Mouse (Mus musculus) intestine, postnatal 0 days (tissue): ENCODE data around the gene Prr18. TPM values are rescaled to one million over a fixed set of nuclear protein-coding genes. Genes with fewer than 3 reads are reported as not detected.

Experiments used
- ATAC-seq: fragments of 200-750 bp; cut with Nextera tagmentation; 2 replicates; pipeline ENCODE4 v1.8.0; 2017; ENCODE audit warnings: mild to moderate bottlenecking, moderate TSS enrichment, moderate library complexity
- H3K27ac ChIP-seq: fragments of 300-500 bp; sonication (generic); 2 replicates; pipeline ENCODE4 v1.5.1; 2014; ENCODE audit warnings: mild to moderate bottlenecking, low read depth, low read length, moderate library complexity
- H3K27me3 ChIP-seq: fragments of 300-500 bp; sonication (generic); replicated peaks from 2 replicates; pipeline ENCODE4 v1.6.1; 2014; ENCODE audit warnings: low read length, mixed read lengths; ENCODE audit not compliant: control insufficient read depth, insufficient read depth
- H3K36me3 ChIP-seq: fragments of 300-500 bp; sonication (generic); 2 replicates; pipeline ENCODE4 v1.6.1; 2014; ENCODE audit warnings: mild to moderate bottlenecking, moderate library complexity; ENCODE audit not compliant: control insufficient read depth, insufficient read depth
- H3K4me1 ChIP-seq: fragments of 300-500 bp; sonication (generic); replicated peaks from 2 replicates; pipeline ENCODE4 v1.6.1; 2014; ENCODE audit warnings: antibody characterized with exemption, low read length, mixed read lengths; ENCODE audit not compliant: control insufficient read depth, insufficient read depth
- H3K4me2 ChIP-seq: fragments of 300-500 bp; sonication (generic); replicated peaks from 2 replicates; pipeline ENCODE4 v1.6.1; 2014; ENCODE audit warnings: low read depth, mild to moderate bottlenecking, moderate library complexity
- H3K4me3 ChIP-seq: fragments of 300-500 bp; sonication (generic); 2 replicates; pipeline ENCODE4 v1.5.1; 2014; ENCODE audit warnings: low read depth, low read length
- H3K9ac ChIP-seq: fragments of 300-500 bp; sonication (generic); 2 replicates; pipeline ENCODE4 v1.6.1; 2014; ENCODE audit warnings: mild to moderate bottlenecking, low read depth, low read length
- H3K9me3 ChIP-seq: fragments of 300-500 bp; sonication (generic); 2 replicates; pipeline ENCODE4 v1.6.1; 2016; ENCODE audit warnings: mixed run types; ENCODE audit not compliant: control insufficient read depth
- CTCF ChIP-seq: sonication (generic); IDR thresholded peaks from 2 replicates; pipeline ENCODE4 v1.5.1; 2016; ENCODE audit warnings: low read depth, mild to moderate bottlenecking, control low read depth, antibody characterized with exemption, moderate library complexity
- WGBS: fragments of 180-500 bp; shearing (Covaris S2); extraction: QIAGEN DNeasy Blood & Tissue Kit; methylation state at CpG from one replicate; pipeline ENCODE4 v1.1.7; 2014; 5-methylcytosine and 5-hydroxymethylcytosine counted together
- polyA plus RNA-seq: library from polyadenylated mRNA; unstranded; fragments of >200 nt; fragmentation: Nextera tagmentation; extraction: Ambion mirVana; gene quantifications from 2 replicates; pipeline ENCODE4 v1.2.1, GENCODE M21; 2015

Prr18 gene
- polyA plus RNA-seq, 1 experiment from 2014 or later = 0.35 TPM

DNA sequence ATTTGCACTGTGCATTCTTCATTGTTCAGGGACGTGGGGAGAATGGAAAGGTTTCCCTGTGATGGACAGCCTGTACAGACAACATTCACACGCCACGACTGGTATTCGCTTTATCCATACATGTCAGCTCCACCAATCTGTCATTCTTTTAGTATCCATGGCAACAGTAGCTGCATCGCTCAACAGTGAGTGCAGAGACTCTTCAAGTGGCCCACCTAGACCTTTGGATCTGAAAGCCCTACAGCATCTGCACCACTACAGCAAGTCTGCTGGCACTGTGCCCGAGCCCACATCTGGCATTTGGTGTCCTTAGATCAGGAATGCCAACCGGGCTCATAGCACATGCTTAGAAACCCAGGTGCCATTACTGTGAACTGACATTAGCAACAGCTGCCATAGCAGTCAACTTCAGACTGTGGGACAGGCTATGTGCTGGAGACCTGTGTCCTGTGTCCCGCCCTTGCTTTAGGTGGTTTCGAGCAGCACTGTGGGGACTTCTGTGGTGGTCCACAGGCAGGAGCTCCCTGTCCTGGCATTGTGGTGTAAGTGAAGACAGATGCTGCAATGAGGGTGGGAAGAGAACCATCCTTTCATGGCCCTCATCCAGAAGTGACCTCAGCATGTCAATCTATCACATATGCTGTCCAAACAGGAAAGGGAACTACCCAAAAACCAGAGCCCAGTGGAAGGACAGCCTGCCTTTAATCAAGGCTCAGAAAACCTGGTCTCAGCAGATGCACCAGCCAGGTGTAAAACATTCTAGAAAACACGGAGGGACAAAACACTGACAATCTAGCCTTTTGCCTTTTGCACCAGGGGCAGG is 24.2 kb downstream of the Prr18 start:
- no peak overlapping the region for H3K4me2 ChIP-seq
- no peak overlapping the region for H3K27ac ChIP-seq
- no peaks in the 10 kb centered on the region for H3K9me3 ChIP-seq
- H3K27me3 ChIP-seq = 0 out of 2 replicates have a peak, but pooled peaks cover 3% of the 10 kb centered on the region
- H3K9ac ChIP-seq = no peak overlapping the region
- H3K36me3 ChIP-seq = no peaks in the 10 kb centered on the region
- H3K4me1 ChIP-seq = peaks cover 8% of the 10 kb centered on the region
- TF ChIP-seq CTCF = no peak
- WGBS = 77% methylated on average over 10 of the region's 10 CpGs
- no peak overlapping the region for H3K4me3 ChIP-seq
- ATAC-seq = no peak

DNA sequence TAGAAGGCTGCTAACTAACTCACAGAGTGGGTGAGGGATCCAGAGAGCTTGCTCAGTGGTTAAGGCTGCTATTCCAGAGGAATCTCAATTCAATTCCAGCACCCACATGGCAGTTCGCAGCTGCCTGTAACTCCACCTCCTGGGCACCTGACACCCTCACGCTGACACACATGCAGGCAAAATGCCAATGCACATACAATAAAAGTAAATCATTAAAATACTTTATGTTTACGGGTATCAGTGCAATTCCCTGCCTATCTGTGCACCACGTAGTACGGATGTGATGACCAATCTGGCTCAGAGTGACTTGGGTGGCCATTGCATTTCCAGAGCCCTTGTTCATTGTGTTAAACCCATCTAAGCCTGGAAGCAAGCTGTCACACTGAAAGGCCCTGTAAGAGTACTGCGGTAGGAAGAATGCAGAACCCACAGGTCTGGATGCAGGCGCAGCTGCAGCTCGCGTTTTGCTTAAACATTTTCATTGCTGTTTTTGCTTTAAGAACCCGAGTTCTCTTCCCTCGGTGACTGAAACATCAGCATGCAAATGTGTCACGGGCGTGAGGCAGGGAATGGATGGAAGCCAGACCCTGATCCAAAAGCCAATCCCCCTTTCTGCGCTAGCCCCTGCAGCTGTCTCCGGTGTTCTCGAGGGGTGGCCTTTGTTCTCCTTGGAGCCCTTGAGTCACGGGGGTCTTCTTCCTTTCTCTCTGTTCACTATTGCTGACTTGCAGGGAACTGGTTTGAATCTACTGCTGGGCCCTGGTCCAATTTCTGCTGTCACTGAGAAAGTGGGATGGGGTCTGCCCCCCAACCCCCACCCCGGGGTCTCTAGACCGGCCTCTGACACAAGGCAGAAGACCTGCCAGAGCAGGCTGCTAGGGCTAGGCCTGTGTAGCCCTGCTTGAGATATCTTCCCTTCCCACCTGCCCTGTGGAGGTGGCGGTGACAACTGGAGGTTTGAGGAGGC is 30.5 kb downstream of the Prr18 start:
- no peak overlapping the region for H3K4me3 ChIP-seq
- no peaks in the 10 kb centered on the region for H3K9me3 ChIP-seq
- TF ChIP-seq CTCF = no peak
- H3K4me2 ChIP-seq = peak overlapping the region; percentile 46
- no peaks in the 10 kb centered on the region for H3K36me3 ChIP-seq
- 0 out of 2 replicates have a peak, but pooled peaks cover 3% of the 10 kb centered on the region for H3K27me3 ChIP-seq
- no peak overlapping the region for H3K9ac ChIP-seq
- peak; percentile 86 for ATAC-seq
- peak overlapping the region; percentile 50; the same call in 1 of the 2 replicates for H3K27ac ChIP-seq
- 22% methylated on average over 20 of the region's 20 CpGs for WGBS
- peaks cover 7% of the 10 kb centered on the region for H3K4me1 ChIP-seq

DNA sequence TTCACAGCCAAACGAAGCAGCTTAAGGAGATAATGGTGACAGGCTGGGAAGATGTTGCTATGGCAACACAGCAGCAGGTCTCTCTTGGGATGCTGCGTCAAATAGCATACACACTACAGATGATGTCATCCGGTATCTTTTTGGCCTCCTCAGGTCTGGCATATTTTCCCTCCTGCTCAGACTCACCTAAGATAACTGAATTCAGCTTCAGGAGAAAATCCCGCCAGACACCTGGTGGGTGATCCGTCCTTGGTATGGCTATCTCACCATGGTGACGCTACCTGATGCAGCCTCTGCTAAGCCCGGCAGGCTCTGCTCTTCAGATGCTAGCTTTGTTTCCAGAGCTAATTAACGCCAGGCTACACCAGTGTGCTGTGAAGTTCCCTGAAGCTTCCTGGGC is 31.3 kb downstream of the Prr18 start:
- Histone ChIP-seq H3K36me3 (no peaks in the 10 kb centered on the region), H3K9ac (no peak overlapping the region), H3K27ac (no peak overlapping the region), H3K9me3 (no peaks in the 10 kb centered on the region), H3K4me2 (no peak overlapping the region), H3K27me3 (0 out of 2 replicates have a peak, but pooled peaks cover 3% of the 10 kb centered on the region), H3K4me1 (peaks cover 7% of the 10 kb centered on the region), H3K4me3 (no peak overlapping the region)
- 51% methylated on average over 8 of the region's 8 CpGs for whole genome bisulfite sequencing
- no peak for TF ChIP-seq CTCF
- ATAC-seq = no peak

DNA sequence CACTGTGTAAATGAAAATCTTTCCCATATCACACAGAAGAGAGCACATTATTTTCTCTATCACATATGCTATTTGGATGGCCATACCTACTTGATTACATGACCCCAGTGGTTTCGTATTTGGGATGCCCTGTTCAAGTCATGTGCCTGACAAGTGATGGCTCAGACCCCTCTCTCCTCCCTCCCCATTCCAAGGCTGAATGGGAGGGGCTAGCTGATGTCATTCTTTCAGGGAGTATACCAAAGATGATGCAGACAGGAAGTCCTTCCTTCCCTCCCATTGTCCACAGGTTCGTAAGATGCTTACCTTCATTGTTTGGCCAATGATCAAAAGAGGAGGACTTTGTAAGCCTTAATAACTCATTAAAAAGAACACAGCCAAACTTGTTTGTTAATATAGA is 31.9 kb downstream of the Prr18 start:
- H3K4me1 ChIP-seq = peaks cover 7% of the 10 kb centered on the region
- no peaks in the 10 kb centered on the region for H3K36me3 ChIP-seq
- no peak for ATAC-seq
- no peak overlapping the region for H3K4me2 ChIP-seq
- no peak overlapping the region for H3K9ac ChIP-seq
- H3K9me3 ChIP-seq = no peaks in the 10 kb centered on the region
- no peak overlapping the region for H3K4me3 ChIP-seq
- no peak overlapping the region for H3K27ac ChIP-seq
- no peak for TF ChIP-seq CTCF
- WGBS = 70% methylated on average over 2 of the region's 2 CpGs
- 0 out of 2 replicates have a peak, but pooled peaks cover 3% of the 10 kb centered on the region for H3K27me3 ChIP-seq

DNA sequence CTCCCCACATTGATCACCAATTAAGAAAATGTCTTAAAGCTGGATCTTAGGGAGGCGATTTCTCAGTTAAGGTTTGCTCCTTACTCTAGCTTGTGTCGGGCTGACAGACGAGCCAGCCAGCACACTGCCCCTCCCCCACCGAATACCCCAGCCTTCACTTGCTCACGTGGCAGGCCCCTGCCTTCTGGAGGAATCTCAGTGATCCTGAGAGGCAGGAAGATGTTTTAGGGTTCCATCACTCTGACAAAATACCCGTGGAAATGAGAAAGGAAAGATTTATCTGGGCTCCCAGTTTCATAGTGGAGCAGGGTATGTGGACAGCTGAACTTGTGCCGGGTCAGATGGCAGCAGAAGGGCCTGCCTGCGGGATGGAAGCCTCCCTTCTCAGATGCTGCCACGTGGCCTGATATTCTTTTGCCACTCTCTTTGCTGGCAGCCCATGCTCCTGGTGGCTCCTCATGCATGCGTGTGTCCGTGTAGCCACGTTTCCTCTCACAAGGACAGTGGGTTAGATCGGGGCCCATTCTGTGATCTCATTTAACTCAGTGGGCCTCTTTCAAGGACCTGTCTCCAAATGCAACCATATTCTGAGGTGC is 33.5 kb downstream of the Prr18 start:
- Histone ChIP-seq H3K27ac (no peak overlapping the region), H3K9ac (no peak overlapping the region), H3K4me3 (no peak overlapping the region), H3K4me1 (peaks cover 7% of the 10 kb centered on the region), H3K27me3 (0 out of 2 replicates have a peak, but pooled peaks cover 1% of the 10 kb centered on the region), H3K4me2 (no peak overlapping the region), H3K36me3 (no peaks in the 10 kb centered on the region), H3K9me3 (no peaks in the 10 kb centered on the region)
- no peak for ATAC-seq
- WGBS = 64% methylated on average over 13 of the region's 13 CpGs
- no peak for TF ChIP-seq CTCF
